Comparison of ENCODE assay signal across 12 mouse cellular contexts in genomic region chr3:152579984-152580591, GRCm38 (mm10).
"Had no signal": no experiment of that assay in that cellular context is flagged by ENCODE, and none has a peak within 500 bp of the region (broad histone marks: within the 10 kb centered on the region; RNA-seq: fewer than 3 reads in every experiment).

No protein-coding gene starts in this region.

- H3K27ac ChIP-seq: kidney, postnatal 0 days; limb, embryonic 10.5 days; liver, embryonic 15.5 days; midbrain, embryonic 13.5 days; stomach, postnatal 0 days had no signal

- H3K27me3 ChIP-seq: liver, embryonic 15.5 days had no signal

- H3K4me2 ChIP-seq: liver, embryonic 11.5 days; liver, embryonic 15.5 days; midbrain, embryonic 13.5 days had no signal

- H3K4me3 ChIP-seq: limb, embryonic 10.5 days; liver, embryonic 15.5 days; midbrain, embryonic 13.5 days had no signal

- H3K9me3 ChIP-seq: limb, embryonic 10.5 days; liver, embryonic 15.5 days; midbrain, embryonic 13.5 days had no signal

- H3K36me3 ChIP-seq: limb, embryonic 10.5 days; liver, embryonic 15.5 days; midbrain, embryonic 13.5 days had no signal

- DNase-seq: kidney, adult 9 months; kidney, postnatal 36 days; layer of hippocampus, adult 9-11 months; layer of hippocampus, postnatal 36 days; thymus, postnatal 14 days had no signal

- H3K9ac ChIP-seq: liver, embryonic 15.5 days; midbrain, embryonic 13.5 days had no signal

- ATAC-seq: intestine, postnatal 0 days; midbrain, embryonic 13.5 days had no signal

- H3K4me1 ChIP-seq: limb, embryonic 10.5 days; liver, embryonic 15.5 days had no signal
